Mouse (Mus musculus): ENCODE measurements around the gene Gm20683.

The Gm20683 gene

DNA sequence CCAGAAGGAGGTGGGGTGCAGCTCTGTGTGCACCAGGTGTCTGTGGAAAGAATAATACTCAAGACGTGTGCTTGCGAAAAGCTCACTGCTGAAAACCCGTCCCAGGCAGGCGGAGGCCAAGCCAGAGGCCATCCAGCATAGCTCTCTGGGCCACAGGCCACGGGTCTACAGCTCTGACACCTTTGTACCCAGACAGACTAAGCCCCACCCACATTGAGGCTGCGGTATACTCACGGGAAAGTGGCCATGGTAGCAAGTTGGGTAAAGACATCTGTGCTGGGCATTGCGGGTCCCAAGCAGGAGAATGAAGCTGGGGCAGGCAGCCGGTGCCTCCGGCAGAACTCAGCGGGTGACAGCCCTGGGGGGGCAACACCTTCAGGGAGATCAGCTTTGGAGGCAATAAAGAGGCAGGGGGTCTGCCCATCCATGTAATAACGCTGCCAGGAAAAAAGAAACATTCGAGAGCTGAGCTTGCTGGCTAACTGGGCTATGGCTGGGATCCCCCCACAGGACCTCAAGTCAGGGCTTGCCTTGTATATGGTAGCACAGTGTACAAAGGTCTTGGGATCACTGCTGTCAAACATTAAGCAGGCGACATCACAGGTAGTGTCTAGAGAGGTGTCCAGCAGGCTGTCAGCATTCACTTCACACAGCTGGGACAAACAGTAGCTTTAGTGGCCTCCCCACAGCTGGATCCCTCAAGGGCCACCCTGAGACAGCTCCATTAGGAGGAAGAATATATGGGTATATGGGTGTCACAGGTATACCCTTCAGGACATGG, 1.9 kb downstream of the Gm20683 start:
- no peak for DNase-seq

DNA sequence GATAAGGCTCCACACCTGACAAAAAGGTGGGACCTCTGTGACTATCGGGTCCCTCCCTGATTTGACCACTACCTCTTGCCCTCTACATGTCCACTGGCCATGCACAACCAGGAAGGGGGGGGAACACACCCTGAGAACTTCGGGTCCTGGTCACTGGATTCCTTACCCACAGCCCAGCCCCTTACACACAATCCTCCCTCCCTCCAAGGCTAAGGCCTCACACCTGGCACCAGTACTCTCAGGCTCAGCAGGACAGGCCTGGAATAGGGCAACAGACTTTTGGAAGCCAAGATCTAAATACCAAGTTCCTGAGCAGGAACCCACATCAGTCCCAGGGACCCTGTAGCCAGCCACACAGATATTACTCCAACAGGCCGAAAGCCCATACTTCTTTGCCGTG, 2.7 kb downstream of the Gm20683 start:
- DNase-seq: no peak

DNA sequence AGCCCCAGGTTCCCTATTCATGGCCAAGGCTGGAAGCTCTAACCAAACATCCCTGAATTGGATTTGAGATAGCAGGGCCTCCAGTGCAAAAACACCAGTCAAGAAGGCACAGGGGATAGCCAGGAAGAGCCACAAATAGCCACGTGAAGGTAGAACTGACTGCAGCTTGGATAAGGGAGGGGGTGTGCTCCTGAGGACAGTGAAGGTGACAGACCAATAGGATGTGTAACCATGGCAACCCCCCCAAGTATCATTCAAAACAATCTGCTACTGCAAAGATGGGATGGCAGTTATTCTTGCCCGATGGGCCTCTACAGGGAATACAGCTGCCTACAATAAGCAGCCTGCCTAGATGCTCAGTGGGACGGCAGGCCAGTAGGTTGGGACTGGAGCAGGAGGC, 4.0 kb downstream of the Gm20683 start:
- DNase-seq: no peak

DNA sequence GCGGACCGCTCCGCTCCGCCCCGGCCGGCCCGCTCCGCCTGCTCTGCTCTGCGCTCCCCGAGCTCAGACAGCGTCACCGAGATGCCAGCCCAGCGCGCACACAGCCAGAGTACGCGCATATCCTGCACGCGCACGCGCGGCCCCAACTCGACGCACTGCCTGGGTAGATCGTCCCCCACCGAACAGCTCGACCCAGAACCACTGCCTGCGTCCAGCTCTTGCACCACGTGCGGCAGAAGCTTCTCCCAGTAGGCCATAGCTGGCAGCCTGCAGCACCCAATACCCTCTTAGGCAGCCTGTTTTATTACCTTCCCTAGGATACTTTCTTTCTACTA, 4.5 kb downstream of the Gm20683 start, which contains the start of gene Rhbdl1:
Gene Rhbdl1, minus strand, starts transcription at position 220 of the 335 bp plus-strand sequence.
- DNase-seq: peak; percentile 82

GRCm38 (mm10) chr17:25836397-25837075, 5.0 kb downstream of the Gm20683 start:
- DNase-seq: peak; percentile 33

GRCm38 (mm10) chr17:25835816-25836215, 5.7 kb downstream of the Gm20683 start:
- DNase-seq: no peak

- no peak for DNase-seq
These were observed 6.3 kb downstream of the Gm20683 start for GRCm38 (mm10) chr17:25835301-25835700.

DNA sequence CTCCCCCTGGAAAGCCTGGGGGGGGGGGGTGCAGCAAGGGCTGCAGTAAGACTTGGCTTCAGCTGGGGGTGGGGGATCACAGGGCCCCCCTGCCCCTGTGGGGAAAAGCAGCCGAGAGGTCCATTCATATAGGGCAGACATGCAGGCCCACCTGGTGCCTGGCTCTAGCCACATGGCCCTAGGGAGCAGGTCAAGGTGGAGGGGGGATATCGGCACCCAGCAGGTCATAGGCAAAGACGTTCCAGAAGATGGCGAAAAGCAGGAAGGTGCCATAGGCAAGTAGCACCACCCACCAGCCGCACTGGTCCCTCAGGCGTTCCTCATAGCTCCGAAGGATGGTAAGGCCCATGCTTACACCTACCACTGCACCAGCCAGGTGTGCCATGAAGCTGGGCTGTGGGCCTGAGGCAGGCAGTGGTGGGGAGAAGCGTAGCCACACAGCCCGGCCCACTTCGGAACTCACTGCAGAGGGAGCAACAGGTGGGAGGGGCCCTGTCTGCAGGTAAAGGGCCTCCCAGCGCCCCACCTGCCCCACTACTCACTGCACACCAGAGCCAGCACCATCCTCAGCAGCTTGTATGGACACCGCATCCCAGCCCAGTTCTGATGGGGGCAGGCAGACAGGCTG, 6.9 kb downstream of the Gm20683 start:
- no peak for DNase-seq

DNA sequence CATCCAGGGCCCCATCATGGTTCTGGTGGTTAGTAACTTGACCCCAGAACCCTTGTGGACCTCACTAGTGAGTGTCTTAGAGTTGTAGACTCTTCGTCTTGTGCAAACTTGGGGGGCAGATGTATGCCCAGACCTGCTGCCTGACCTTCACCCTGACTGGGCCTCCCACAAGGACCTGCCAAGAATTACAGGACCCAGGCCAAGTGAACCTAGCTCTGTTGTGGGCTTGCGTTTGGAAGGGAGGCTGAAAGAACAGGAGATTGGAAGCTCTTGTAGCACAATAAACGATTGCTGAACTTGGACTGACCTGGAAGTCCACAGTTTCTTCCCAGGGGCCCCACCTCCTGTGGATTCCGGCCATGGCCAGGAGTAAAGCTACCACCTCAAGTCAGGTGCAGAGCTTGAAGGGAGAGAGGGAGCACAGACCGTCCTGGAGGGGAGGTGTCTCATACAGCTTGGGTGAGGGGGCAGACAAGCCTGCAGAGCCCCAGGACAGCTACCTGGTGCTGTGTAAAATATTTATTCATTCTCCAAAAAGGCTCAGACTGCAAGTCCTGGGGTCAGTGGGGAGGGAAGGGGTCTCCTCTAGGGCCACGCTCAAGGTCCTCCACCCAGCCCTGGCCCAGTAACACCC, 7.5 kb downstream of the Gm20683 start:
- peak; percentile 35 for DNase-seq

GRCm38 (mm10) chr17:25833291-25833663, 8.3 kb downstream of the Gm20683 start, which contains the start of gene Stub1:
TSS of gene Stub1 (minus strand) at chr17:25833404.
- peak; percentile 96 for DNase-seq

DNA sequence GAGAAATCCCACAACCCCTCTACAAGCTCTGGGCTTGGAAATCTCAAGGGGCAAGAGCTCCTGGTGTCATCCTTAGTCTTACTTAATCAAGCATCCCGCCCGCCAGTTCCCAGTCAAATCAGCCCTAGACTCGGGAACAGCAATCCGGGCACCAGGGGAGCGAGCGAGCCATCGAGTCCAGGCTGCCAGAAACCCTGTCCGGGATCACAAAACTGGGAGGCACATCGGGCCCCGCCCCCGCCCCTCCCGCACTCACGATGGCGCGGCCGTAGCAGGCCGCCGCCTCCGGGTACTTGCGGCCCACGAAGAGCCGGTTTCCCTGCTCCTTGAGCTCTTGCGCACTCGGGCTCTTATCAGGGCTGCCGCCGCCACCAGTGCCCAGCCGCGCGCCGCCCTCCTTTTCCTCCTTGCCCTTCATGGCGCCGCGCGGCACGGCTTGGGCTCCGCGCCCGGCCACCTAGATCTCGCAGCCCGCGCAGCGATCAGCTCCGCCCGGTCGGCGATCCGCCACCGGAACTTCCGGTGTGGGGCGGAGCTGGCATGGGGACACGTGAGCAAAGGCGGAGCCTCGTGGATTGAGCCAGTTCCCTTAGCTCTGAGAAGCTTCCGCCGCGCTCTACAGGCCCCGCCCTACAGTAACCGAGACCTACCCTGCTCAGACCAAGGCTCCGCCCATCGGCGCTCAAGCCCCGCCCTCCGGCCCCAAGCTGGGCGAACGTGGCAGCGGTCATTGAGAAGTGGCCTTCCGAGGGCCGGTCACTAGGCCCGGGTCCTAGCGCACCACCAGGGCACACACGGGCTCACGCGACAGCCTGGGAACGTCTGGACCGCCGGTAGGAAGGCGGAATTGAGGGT, 8.9 kb downstream of the Gm20683 start:
- peak; percentile 100 for DNase-seq

GRCm38 (mm10) chr17:25831451-25832281, 9.9 kb downstream of the Gm20683 start:
- peak; percentile 42 for DNase-seq

GRCm38 (mm10) chr17:25830806-25831431, 10.6 kb downstream of the Gm20683 start:
- no peak for DNase-seq

GRCm38 (mm10) chr17:25830200-25830753, 11.3 kb downstream of the Gm20683 start:
- DNase-seq: no peak

- no peak for DNase-seq
These were observed 12.0 kb downstream of the Gm20683 start for GRCm38 (mm10) chr17:25829558-25830017.

GRCm38 (mm10) chr17:25828712-25829557, 12.6 kb downstream of the Gm20683 start, which contains the start of gene Jmjd8:
TSS of gene Jmjd8 (plus strand) at chr17:25828867.
- DNase-seq: peak; percentile 81

GRCm38 (mm10) chr17:25828223-25828594, 13.4 kb downstream of the Gm20683 start:
- peak; percentile 17 for DNase-seq

GRCm38 (mm10) chr17:25827546-25828222, 13.9 kb downstream of the Gm20683 start:
- no peak for DNase-seq

- no peak for DNase-seq
These were observed 14.6 kb downstream of the Gm20683 start for GRCm38 (mm10) chr17:25827011-25827410.
